Mouse (Mus musculus) heart, postnatal 36 days (tissue): ENCODE results near the gene Dst. TPM values are rescaled to one million over a fixed set of nuclear protein-coding genes. Genes with fewer than 3 reads are reported as not detected.
A peak's percentile ranks its signal among the peaks of the same experiment; 100 is the strongest.

Experiments
- DNase-seq, 2 experiments: peaks; one replicate each; pipeline ENCODE4 v3.0.0; 2021 to 2022
- intact Hi-C: fragments of 180-260 bp; cut with DNase I; formaldehyde crosslinking; loops from one replicate; pipeline ENCODE4 v1.15.1; 2025
- total RNA-seq, 2 experiments: library from RNA; stranded (reverse); gene quantifications; 2 replicates each; pipeline ENCODE4 v1.2.3; 2021

Dst gene
- total RNA-seq, 2 experiments from 2014 or later = 392 to 396 TPM

- intact Hi-C loops = no loop called here
- DNase-seq = peak in 1 of 2 experiments; percentile 24
These were observed 232.7 kb downstream of the Dst start for GRCm38 (mm10) chr1:34140686-34141085.

- intact Hi-C loops = no loop called here
- peak in 1 of 2 experiments; percentile 27 for DNase-seq
These were observed 235.0 kb downstream of the Dst start for GRCm38 (mm10) chr1:34142951-34143580.

DNA sequence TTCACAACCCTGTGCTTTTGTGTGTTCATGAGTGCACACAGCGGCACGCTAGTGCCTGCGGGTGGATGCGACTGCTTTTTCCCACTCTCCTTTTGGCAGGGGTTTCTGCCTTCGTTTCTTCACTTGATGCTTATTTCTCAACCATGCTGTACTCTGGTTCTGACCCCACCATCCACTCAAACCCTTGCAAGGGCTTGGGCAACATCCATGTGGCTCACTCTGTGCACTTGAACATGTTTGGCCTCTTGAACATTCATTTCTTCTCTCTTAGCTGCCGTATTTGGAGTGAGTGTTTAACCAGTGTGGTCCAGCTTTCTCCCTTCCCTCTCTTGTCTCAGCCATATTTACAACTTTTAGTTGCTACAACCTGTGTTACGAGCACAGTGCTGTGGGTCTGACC, 236.8 kb downstream of the Dst start:
- no peak for DNase-seq
- intact Hi-C loops = no loop called here

- intact Hi-C loops = no loop called here
- no peak for DNase-seq
These were observed 240.0 kb downstream of the Dst start for GRCm38 (mm10) chr1:34148039-34148438.

DNA sequence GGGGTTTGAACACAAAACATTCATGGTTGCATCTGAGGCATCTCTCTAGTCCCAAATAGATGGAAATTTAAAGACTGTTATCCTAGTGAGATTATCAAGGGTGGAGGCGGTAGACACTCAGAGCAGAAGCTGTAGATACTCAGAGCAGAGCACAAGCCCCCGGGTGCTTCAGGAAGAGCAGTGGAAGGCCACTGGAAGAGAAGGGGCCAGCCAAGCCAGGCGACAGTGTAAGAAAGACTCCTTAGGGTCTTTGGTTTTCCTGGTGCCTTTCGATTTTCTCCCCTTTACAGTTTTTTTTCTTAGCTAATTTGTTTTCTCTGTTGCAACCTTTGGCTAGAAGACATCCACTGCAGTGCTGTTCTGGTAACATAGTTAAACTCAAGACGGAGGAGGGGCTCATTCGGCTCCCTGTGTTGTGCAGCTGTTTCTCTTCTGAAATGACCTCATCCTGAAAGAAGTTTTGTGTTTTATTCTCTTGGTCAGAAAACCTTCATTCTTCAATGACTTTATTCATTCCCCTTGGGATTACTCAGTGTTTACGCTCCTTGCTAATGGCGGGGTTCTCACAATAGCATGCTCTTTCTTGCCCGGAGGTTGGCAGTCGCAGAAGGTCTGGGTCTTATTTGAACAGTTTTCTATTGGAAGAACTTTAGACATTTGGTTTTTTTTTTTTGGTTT, 242.5 kb downstream of the Dst start:
- DNase-seq = peak in 1 of 2 experiments; percentile 18
- intact Hi-C loops = no loop called here

DNA sequence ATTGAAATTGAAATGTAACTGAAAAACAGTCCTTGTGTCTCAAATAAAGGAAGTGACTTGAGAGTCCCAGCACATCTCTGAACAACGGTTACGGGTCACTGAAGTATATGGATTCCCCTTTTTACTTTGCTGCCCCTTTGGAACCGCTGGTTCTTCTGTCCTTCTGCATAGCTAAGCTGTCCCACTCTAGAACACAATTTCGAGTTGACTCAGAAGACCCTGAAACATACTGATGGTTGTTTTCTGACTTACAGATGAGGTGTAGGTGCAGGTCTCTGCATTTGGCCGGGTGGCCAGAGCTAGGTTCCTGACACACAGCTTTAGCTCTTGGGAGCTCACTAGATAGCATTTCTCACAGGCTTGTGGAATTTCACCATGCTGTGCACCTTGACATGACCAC, 244.7 kb downstream of the Dst start:
- intact Hi-C loops = no loop called here
- no peak for DNase-seq

- intact Hi-C loops = no loop called here
These were observed 248.0 kb downstream of the Dst start for GRCm38 (mm10) chr1:34156058-34156457.

GRCm38 (mm10) chr1:34157702-34158101, 249.7 kb downstream of the Dst start:
- DNase-seq = no peak
- intact Hi-C loops = no loop called here

More at GRCm38 (mm10) chr1:34156058-34156457, 248.0 kb downstream of the Dst start:
- no peak for DNase-seq

GRCm38 (mm10) chr1:34158822-34159221, 250.8 kb downstream of the Dst start:
- intact Hi-C loops = no loop called here

DNA sequence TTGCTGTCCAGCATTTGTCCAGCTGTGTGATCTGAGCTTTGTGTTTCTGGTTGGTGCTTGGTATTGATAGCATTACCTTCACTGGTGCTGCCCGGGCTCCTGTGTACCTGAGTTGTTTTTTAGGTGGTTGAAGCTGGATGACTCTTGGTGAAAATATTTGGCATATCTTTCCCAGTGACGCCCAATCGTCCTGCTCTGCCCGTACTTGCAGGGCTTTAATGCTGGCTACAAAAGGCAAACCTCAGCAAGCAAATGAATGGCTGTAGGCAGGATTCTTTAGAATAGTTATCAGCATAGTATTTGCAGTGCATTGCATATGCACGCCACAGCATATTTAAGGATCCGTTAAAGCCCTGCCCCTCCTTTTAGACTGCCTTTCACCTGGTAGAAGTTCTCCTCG, 251.9 kb downstream of the Dst start:
- intact Hi-C loops = loop anchor here (10.0 kb wide), 1 partner anchor 265 kb away; no protein-coding TSS in a partner anchor
- no peak for DNase-seq

More at GRCm38 (mm10) chr1:34158822-34159221, 250.8 kb downstream of the Dst start:
- DNase-seq = no peak

- peak; percentile 84 to 93 for DNase-seq
- intact Hi-C loops = loop anchor here (1.0 to 10.0 kb wide), 4 partner anchors 47 to 270 kb away; no protein-coding TSS in a partner anchor
These were observed 256.7 kb downstream of the Dst start for GRCm38 (mm10) chr1:34164616-34165295.

DNA sequence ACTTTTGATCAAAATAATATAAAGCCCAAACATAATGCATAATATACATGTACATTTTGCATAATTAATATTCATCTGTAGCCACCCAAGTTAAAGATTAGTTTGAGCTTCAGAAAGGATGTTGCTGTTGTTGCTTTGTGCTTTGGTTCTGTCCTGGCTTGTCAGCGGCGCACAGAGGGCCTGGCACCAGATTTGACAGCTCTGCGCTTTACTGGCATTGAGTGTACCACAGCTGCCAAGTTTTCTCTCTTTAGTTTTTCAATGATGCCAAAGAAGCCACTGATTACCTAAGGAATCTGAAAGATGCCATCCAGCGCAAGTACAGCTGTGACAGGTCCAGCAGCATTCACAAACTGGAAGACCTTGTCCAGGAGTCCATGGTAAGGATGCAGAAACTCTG, 257.9 kb downstream of the Dst start:
- no peak for DNase-seq
- intact Hi-C loops = loop anchor here (10.0 kb wide), 1 partner anchor 271 kb away; no protein-coding TSS in a partner anchor

DNA sequence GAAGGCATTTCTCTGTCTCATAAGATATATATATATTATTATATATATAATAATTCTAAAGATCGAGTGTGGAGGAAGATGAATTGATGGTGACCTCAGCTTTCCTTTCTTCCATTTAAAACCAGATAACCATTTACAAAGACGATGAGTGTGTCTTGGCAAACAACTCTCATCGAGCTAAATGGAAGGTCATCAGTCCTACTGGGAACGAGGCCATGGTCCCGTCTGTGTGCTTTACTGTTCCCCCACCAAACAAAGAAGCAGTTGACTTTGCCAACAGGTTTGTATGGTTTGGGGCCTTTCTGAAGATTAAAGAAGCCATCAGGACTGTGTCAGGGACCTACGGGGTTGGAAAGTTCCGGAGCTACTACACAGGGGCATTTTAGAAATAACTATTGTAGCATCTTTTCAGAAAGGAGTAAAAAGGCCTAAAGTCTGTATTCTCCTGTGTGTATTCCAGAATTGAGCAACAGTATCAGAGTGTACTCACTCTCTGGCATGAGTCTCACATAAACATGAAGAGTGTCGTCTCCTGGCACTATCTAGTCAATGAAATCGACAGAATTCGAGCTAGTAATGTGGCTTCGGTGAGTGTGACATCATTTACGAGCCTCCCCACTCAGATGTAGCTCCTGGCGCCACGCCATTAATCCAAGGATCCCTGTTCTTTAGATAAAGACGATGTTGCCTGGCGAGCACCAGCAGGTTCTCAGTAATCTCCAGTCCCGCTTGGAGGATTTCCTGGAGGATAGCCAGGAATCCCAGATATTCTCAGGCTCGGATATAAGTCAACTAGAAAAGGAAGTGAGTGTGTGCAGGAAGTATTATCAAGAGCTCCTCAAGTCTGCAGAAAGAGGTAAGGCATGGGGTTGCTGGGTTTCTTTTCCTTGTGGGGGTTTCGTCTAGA, 259.4 kb downstream of the Dst start:
- DNase-seq = peak; percentile 64 to 67
- intact Hi-C loops = loop anchor here (10.0 kb wide), 1 partner anchor 273 kb away; no protein-coding TSS in a partner anchor

GRCm38 (mm10) chr1:34169086-34169485, 261.1 kb downstream of the Dst start:
- intact Hi-C loops = loop anchor here (10.0 kb wide), 1 partner anchor 274 kb away; no protein-coding TSS in a partner anchor

GRCm38 (mm10) chr1:34174517-34174916, 266.5 kb downstream of the Dst start:
- DNase-seq = no peak
- intact Hi-C loops = no loop called here

More at GRCm38 (mm10) chr1:34169086-34169485, 261.1 kb downstream of the Dst start:
- DNase-seq = no peak

- DNase-seq = no peak
- intact Hi-C loops = no loop called here
These were observed 266.9 kb downstream of the Dst start for GRCm38 (mm10) chr1:34174961-34175360.

- intact Hi-C loops = no loop called here
- DNase-seq = no peak
These were observed 270.1 kb downstream of the Dst start for GRCm38 (mm10) chr1:34178022-34178727.

- intact Hi-C loops = no loop called here
- no peak for DNase-seq
These were observed 271.7 kb downstream of the Dst start for GRCm38 (mm10) chr1:34179756-34180155.

- DNase-seq = no peak
- intact Hi-C loops = no loop called here
These were observed 274.6 kb downstream of the Dst start for GRCm38 (mm10) chr1:34182406-34183249.
